Mouse (Mus musculus) cerebellum, adult 18-20 months (tissue): ENCODE measurements around the gene Gnat3.

Experiments
- DNase-seq, 2 experiments: peaks; one replicate each; pipeline ENCODE4 v3.0.0; 2021

Gene Gnat3

DNA sequence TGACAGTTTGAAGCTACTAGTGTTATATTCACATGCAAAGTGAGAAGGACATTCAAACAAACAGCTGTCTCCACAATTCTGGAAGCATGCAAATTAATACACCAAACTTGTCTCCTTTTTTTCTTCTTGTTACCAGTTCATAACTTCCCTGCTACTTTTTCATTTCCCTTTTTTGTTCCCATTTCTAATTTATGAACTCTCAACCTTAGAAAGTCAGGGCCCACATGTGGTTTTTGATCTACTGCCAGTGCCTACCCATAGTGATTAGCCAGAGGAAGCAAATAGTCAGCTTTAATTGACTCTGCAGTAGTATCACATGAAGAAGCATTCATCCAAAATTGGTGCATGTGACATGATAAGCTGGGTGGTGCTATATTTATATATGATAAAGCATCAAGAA lies 44.7 kb downstream of the Gnat3 start:
- no peak for DNase-seq

DNA sequence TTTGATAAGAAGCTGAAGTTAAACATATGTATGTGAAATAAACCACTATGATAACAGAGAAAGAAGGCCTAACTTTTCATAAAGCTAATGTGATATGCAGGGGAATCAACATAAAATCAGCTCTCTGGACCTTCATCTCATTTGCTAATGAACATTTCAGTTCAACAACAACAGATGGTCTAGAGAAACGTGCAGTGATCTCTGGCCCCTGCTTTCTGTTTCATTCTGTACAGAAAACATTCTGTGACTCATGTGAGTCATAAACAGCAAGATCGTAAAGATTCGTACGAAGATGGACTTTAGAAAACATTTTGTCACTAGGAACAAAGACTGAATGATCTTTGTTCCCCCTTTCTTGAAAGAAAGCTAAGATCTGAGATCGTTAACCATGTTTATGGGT lies 48.0 kb downstream of the Gnat3 start:
- no peak for DNase-seq

DNA sequence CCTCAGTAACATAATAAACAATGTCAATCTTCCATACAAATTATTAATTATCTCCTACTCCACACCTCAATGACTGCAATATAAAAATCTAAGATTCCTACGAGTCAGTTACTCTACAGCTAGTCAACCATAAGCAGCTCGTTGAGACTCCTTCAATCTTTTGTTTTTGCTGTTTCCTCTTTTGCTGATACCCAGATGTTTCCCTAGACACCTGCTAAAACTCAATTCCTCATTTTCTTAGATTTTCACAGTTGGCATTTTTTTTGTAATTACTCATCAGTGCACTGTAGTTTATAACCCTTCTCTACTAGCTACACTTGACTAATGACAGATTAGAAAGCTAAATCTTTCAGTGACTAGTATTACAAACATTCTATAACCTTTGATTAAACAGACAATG lies 50.8 kb downstream of the Gnat3 start:
- no peak for DNase-seq

DNA sequence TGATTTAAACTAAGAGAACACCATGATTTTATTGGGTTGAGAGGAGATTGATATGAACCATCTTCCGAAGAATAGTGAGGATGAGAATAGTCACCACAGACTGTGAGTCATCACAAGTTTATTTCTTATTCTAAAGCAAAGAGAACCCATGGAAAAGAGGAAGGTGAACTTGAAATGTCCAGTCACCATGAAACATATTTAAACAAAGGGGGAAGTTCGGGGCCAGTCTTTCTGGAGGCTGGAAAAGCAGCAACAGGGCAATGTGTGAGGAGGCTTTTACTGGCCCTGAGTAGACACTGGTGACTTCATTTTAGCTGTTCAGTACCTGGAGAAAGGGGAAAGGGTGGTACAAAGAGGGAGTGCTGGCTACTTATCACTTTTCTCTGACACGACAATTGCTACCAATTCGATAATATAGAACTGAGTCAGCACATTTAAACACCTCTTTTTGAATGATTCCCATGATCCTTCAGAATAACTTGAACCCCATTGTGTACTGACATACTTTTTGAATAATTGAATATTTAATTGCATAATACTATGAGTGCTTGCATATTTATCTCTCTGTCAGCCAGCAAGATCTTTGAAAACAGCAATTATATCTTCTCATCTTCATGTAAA lies 52.0 kb downstream of the Gnat3 start:
- DNase-seq = no peak

DNA sequence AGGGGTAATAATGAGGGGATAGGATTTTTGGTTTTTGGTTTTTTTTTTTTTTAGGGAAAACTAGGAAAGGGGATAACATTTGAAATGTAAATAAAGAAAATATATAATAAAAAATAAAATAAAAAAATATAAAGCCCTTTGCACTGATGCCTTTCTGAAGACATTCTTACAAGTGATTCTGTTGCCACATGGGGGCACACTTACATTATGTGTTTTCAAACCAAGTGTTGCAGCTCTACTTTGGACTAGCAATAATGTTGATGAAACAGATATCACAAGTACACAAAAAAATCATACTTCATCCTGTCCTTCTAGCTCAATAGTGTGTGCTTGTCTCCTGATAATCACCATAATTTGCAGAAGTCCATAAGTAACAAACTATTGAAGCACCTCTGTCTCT lies 61.0 kb downstream of the Gnat3 start:
- DNase-seq = peak; percentile 2 to 3

DNA sequence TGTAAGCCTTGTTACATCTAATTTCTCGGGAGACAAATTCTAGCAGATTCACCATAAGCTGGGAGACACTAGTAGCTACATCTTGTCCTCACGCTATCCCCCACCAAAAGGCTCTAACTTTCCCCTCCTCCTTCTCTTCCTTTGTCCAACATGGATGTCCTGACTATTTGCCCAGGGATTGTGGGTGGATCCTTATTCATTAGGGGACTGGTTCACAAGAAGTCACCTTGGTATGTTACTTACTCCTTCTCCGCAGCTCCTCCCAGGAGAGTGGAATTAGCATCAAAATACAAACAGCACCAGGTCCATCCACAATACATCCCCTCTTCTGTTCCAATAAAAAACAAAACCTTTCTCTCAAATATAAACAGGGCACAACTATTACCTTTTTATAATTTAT lies 65.2 kb downstream of the Gnat3 start:
- no peak for DNase-seq

DNA sequence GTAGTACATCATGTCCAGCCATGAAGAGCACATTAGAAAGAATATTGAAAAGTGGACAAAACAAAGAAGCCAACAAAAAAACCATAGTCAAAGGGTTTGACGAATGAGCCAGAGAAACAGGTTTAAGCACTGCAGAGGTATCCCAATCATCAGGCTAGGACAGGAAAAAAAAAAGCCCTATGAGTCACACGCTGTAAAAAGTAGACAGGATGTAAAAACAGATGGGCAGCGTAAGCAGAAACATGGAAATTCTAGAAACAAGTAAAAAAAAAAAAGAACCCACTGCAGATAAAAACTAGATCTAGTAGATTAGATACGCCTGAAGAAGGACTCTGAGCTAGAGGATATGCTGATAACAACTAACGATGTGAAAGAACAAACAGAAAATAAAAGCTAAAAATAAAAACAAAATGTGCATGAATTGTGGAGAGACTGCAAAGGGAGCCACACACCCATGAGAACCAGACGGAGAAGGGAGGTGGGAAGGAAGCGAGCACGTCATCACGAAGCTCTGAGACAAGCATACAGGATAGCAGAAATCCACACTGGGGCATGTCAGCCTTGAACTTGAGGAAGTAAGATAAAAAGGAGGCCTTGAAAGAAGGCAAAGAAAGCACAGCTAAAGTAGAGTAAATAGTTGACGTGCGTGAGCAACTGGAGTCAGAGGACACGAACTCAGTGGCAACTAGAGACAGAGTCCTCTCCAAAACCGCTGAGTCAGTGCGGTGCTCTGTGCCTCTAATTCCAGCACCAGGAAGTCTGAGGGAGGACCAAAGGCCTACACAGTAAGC lies 73.7 kb downstream of the Gnat3 start:
- DNase-seq = no peak

DNA sequence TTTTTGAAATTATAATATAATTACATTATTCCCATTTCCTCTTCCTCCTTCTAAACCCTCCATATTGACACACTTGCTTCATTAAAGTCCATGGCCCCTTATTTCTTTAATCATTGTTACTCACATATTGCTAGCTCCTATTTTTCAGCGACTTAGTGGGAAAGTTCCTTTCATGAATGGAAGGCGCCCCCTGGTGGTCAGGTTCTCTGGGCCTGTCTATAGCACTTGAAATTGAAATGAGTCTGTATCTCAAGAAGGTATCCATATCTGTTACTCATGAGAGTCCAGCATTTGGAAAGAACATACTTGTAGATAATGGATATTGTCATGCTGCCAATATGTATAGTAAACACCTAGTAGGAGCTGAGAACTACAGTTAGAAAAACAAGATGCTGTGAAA lies 80.7 kb downstream of the Gnat3 start:
- DNase-seq = peak; percentile 24 to 29

DNA sequence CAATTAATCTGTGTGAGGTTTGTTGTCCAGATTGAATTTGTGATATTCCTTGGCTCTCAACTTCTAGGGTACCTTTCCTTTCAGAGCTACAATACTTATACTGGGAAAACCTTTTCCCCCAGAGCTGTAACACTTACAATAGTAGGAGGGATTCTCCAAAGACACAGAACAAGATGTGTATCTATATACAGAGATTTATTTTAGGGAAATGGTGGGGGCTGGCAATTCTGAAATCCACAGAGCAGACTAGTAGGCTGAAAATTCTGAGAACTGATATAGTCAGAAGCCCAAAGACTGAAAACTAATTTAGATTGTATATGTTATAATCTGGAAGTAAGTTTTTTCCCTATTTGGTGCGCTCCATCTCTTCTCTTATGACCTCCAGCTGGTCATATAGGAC lies 86.5 kb downstream of the Gnat3 start:
- no peak for DNase-seq

DNA sequence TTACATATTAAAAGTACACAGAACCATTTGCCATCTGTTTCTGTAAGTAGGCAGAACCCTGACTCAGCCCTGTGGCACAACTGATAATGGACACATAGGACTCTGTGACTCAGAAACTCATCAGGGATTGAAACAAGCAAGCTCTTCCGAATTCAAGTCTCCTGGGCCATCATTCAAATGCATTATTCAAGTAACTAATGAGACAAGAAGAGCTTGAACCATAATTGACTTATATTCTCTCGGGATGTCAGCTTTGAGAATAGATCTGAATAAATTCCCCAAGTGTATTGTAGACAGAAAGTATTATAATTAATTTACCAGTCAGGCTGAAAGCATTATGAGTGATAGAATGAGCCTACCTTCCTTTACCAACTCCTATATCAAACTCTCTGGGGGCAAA lies 93.0 kb downstream of the Gnat3 start:
- DNase-seq = no peak
